ENCODE assay signal across 8 mouse cellular contexts in genomic region chr2:129908701-129909425, GRCm38 (mm10).
DNase-seq lines count a peak whose midpoint lies in the region; ATAC-seq and TF ChIP-seq lines count a peak whose summit lies in the region.

No protein-coding gene starts in this region.

- TF ChIP-seq CTCF in heart, postnatal 0 days (IDR thresholded peaks at IDR 0.05; ENCODE audit: low read depth), result no peak
- TF ChIP-seq CTCF in layer of hippocampus, adult 2 months (conservative IDR thresholded peaks at IDR 0.05), result no peak

- intact Hi-C loops in heart, postnatal 10 days (cut with DNase I), result no loop called here

- TF ChIP-seq EP300 in heart, postnatal 0 days (IDR thresholded peaks at IDR 0.05; ENCODE audit: low read depth), result no peak

- peak overlapping the region; percentile 12 for H3K4me3 ChIP-seq in heart, postnatal 0 days (ENCODE audit: low read depth, low read length)
- peak overlapping the region; percentile 61 for H3K4me3 ChIP-seq in layer of hippocampus, adult 2 months
- peak overlapping the region; percentile 39 for H3K4me3 ChIP-seq in midbrain, embryonic 14.5 days (replicated peaks; ENCODE audit: low read depth, low read length)

- H3K9ac ChIP-seq in heart, postnatal 0 days (replicated peaks; ENCODE audit: low read depth, low read length), result no peak overlapping the region
- peak overlapping the region; percentile 26; the same call in 1 of the 2 replicates for H3K9ac ChIP-seq in midbrain, embryonic 14.5 days (replicated peaks; ENCODE audit: low read length)

- no peak for ATAC-seq in heart, postnatal 0 days (ENCODE audit: insufficient read depth, low read depth)
- ATAC-seq in common myeloid progenitor, adult 5-6 weeks (replicated peaks; ENCODE audit: low read depth, poor library complexity, severe bottlenecking), result peak; percentile 30
- peak; percentile 48; the same call in 1 of the 2 replicates for ATAC-seq in granulocyte monocyte progenitor cell, adult 5-6 weeks (replicated peaks; ENCODE audit: poor library complexity, severe bottlenecking)
- ATAC-seq in midbrain, embryonic 14.5 days (ENCODE audit: low FRiP score, low TSS enrichment), result peak; percentile 95

- WGBS in heart, postnatal 0 days, result 4% methylated on average over 28 of the region's 28 CpGs
- 1% methylated on average over 28 of the region's 28 CpGs for WGBS in midbrain, embryonic 14.5 days

- no peak overlapping the region for H3K27ac ChIP-seq in heart, postnatal 0 days (ENCODE audit: low read depth)
- H3K27ac ChIP-seq in layer of hippocampus, adult 2 months, result peak overlapping the region; percentile 90
- peak overlapping the region; percentile 66 for H3K27ac ChIP-seq in midbrain, embryonic 14.5 days (replicated peaks; ENCODE audit: low read depth, low read length)

- H3K4me2 ChIP-seq in heart, postnatal 0 days (ENCODE audit: low read depth, low read length), result peak overlapping the region; percentile 44
- peak overlapping the region; percentile 73 for H3K4me2 ChIP-seq in midbrain, embryonic 14.5 days (ENCODE audit: low read length)

- peaks cover 3% of the 10 kb centered on the region; the same call in 1 of the 2 replicates for H3K4me1 ChIP-seq in heart, postnatal 0 days (ENCODE audit: control insufficient read depth, insufficient read depth)
- peaks cover 18% of the 10 kb centered on the region for H3K4me1 ChIP-seq in midbrain, embryonic 14.5 days (ENCODE audit: control insufficient read depth, insufficient read depth, low read length)

- no peaks in the 10 kb centered on the region for H3K36me3 ChIP-seq in heart, postnatal 0 days (replicated peaks; ENCODE audit: control insufficient read depth, insufficient read depth, low read length)
- H3K36me3 ChIP-seq in midbrain, embryonic 14.5 days (ENCODE audit: control insufficient read depth, insufficient read depth, low read length), result no peaks in the 10 kb centered on the region

- DNase-seq in heart, postnatal 0 days (ENCODE audit: low spot score), result no peak
- DNase-seq in heart, postnatal 10 days, result no peak
- peak; percentile 66 to 77 for DNase-seq in layer of hippocampus, adult 2 months (ENCODE audit: low spot score in 2 of 2)
- peak; percentile 92 for DNase-seq in midbrain, embryonic 14.5 days
- DNase-seq in testis, postnatal 10 days (ENCODE audit: low spot score), result peak; percentile 44
- no peak for DNase-seq in thymus, postnatal 25 days

- no peaks in the 10 kb centered on the region for H3K9me3 ChIP-seq in heart, postnatal 0 days (replicated peaks; ENCODE audit: control insufficient read depth, low read length)
- H3K9me3 ChIP-seq in midbrain, embryonic 14.5 days (ENCODE audit: control insufficient read depth, low read length), result no peaks in the 10 kb centered on the region

- peaks cover 14% of the 10 kb centered on the region; the same call in 1 of the 2 replicates for H3K27me3 ChIP-seq in heart, postnatal 0 days (ENCODE audit: control insufficient read depth, insufficient read depth, low read length)
- H3K27me3 ChIP-seq in midbrain, embryonic 14.5 days (ENCODE audit: control insufficient read depth, insufficient read depth, low read length), result peaks cover 32% of the 10 kb centered on the region; the same call in 1 of the 2 replicates

Comparison
In these comparisons a context has a peak if more than half of its experiments do, and no peak if none do; other contexts are left out.
1. DNase-seq: peak in layer of hippocampus, adult 2 months (2 of 2), midbrain, embryonic 14.5 days (single experiment) and testis, postnatal 10 days (single experiment); none in heart, postnatal 0 days (single experiment), heart, postnatal 10 days (0 of 2) and thymus, postnatal 25 days (single experiment).
2. Peak in every context shown above with its lines, with median percentiles within 50 percentile points of each other: H3K4me3 ChIP-seq.